Mouse (Mus musculus) megakaryocyte, embryonic 14.5 days (primary cell): ENCODE results near the gene Commd1.

Experiments
- FLI1 ChIP-seq: IDR thresholded peaks from 2 replicates; pipeline ENCODE4 v1.6.1; 2012; ENCODE audit warnings: low read length, inconsistent platforms, mixed read lengths
- GATA1 ChIP-seq: IDR thresholded peaks from 3 replicates; pipeline ENCODE4 v1.6.1; 2012; ENCODE audit warnings: mixed read lengths, low read length, inconsistent platforms, borderline replicate concordance

GRCm38 (mm10) chr11:22854571-22854970 lies 127.6 kb downstream of the Commd1 start:
- no peak for TF ChIP-seq GATA1
- no peak for TF ChIP-seq FLI1
